Mouse (Mus musculus): ENCODE data around the gene Serpina3b.

- no peak for TF ChIP-seq CTCF (IDR thresholded peaks at IDR 0.05; ENCODE audit: low read depth)
- TF ChIP-seq EP300 (IDR thresholded peaks at IDR 0.05; ENCODE audit: low read depth): no peak
Measured at GRCm38 (mm10) chr12:104131041-104131440, 3.2 kb downstream of the Serpina3b start.
